Mouse (Mus musculus) kidney, postnatal 4 days (tissue): ENCODE measurements around the gene Synm.

Experiments
- DNase-seq, 2 experiments: peaks; one replicate each; pipeline ENCODE4 v3.0.0; 2021; ENCODE audit warnings: mixed read lengths in 2 of 2

Synm gene

DNA sequence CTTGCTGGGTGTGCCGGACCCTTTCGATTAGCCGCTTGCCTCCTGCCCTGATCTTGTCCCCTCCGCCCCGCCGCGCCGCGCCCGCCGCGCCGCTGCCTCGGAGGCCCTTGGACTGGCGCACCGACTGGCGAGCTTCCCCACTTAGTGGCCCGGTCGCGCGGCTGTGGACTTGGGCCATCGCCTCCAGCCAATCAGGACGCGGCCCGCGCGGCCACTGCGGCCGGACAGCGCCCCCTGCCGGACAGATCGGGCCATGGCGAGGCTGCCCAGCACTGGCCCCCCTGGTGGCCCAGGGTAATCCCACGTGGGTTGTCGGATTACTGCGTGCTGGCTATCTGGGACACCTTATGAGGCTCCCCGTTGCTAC is at the start of gene Synm:
Synm (minus strand) TSS at position 114 of the 367 bp plus-strand sequence.
- DNase-seq, result peak; percentile 96

DNA sequence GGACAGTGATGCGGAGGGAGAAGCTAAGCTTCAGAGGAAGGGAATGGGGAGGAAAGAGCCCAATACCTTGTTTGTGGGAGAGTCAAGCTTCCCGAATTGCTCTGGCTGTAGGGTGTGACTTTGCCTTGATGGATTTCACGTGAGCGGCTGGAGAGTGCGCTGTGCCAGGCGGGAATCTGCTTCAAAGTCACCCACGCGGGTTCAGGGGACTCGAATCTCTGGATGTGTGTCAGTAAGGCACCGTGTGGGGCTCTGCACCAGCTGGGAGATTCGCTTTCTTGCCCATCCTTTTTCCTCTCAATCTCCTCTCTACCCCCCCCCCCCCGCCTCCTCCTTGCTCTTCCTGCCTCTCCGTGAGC is 44.3 kb upstream of the Synm start:
- DNase-seq, result no peak

DNA sequence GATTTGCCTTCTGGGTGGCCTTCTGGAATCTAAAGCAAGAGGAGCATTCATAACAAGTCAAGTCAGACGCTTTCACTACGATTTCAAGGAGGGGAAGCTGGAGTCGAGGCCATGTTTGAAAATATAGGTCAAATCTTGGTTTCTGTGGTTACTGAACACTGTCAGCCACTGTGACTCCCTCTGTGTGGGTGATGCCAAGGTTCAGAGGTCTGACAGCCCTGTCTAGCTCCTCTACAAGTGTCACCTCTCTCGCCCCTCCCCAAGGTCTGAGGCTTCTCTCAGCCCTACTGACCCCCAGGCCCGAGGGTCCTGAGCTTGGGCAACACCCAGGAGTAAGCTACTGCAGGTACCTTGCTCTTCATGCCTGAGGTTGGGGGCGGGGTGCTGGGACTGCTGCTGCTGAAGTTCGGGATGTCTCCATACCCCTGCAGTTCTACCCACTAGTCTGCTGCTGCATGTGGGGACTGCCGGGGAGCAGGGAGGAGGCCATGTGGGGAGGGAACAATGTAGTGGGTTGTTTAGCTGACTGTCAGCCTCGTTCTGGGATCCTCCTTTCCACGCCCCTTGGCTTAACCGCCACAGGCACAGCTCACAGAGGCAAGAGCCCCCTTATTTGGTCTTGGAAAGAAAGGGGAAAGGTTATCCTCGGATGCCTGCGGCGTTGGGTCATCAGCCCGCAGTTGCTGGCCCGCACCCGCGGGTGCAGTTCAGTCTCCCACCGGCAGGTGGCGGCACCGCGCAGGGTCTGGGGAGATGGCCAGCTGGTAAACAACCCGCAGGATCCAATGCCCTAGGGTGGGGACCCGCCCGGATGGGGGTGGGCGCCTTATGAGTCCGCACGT is 43.7 kb upstream of the Synm start:
- peak; percentile 94 to 95 for DNase-seq

DNA sequence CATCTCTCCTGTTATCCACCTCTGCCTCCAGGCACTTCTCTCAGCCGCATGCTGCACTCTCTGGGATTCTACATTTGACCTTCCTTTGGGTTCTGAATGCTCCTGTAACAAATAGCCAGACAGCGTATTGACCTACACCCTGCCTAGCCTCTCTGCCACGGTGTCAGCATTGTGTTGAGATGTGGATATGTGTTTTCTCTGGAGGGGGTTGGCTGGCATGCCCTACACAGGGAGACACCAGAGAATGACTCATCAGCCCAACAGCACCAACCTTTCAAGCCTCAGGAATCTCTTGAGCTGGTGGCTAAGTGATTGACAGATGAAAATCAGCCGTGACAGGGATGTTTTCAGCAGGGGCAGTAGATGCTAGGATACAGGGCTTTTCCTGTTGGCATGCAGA is 41.5 kb upstream of the Synm start:
- no peak for DNase-seq

DNA sequence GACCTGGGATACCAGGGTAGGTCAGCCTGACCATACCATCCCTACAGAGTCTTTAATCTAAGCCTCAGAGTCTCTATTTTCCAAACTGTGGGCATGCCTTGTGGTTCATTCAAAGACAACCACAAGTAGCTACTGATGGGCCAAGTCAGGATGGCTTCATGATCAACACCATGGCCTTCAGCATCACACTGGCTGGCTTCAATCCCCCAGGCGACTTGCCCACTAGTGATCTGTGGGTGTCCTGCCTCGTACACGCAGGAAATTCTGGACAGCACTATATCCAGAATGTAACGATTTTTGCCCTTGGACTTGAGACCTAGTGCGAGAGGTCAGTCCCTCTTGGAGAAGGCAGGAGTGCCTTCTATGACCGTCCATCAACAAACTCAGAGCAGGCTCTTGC is 41.0 kb upstream of the Synm start:
- no peak for DNase-seq

DNA sequence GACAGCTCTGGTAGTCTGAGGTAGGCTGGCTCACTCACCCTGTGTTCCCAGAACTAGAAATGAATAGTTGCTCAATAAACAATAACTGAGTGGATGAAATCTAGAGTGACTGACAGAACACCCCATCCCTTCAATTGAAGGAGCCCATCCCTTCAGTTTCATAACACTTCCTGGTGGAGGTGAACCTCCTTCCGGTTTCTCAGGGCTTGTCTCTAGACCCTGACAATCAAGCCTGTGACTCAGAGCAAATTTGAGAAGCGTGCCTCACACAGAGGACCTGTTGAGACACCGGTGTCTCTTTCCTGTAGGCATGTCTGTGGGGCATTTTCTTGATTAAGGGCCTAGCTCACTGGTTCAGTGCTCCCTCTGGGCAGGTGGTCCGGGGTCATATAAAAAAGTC is 38.9 kb upstream of the Synm start:
- DNase-seq, result no peak

DNA sequence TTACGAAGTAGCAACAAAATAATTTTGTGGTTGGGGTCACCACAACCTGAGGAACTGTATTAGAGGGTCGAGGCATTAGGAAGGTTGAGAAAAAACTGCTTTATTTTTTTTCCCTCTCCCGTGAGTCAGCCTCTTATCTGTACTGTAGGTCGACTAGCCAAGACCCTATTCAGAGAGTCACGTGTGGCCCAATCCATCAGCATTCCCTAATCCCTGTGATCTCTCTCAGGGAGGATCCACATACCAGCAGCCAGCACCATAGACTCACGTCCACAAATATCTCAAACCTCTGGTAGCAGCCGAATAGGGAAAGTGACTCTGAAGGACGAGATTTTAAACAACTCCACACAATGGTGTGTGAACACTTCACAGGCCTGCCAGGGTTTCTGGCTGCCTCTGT is 37.5 kb upstream of the Synm start:
- no peak for DNase-seq

DNA sequence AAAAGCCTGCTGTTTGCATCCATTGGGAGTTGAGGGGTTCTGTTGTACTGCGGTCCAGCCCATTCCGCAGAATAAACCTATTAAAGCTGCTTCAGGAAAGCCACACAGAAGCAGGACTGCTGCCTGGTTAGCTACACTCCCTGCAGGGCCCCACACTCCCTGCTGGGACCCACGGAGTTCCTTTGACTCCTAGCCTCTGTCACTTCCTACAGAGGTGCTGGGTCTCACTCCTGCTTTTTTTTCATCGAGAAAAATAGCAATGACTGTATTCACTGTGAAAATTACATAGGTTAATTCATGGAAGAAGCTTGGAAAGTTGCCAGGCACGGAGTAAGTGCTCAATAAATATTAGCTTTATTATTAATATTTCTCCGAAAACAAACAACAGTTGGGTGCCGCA is 33.9 kb upstream of the Synm start:
- DNase-seq, result no peak

DNA sequence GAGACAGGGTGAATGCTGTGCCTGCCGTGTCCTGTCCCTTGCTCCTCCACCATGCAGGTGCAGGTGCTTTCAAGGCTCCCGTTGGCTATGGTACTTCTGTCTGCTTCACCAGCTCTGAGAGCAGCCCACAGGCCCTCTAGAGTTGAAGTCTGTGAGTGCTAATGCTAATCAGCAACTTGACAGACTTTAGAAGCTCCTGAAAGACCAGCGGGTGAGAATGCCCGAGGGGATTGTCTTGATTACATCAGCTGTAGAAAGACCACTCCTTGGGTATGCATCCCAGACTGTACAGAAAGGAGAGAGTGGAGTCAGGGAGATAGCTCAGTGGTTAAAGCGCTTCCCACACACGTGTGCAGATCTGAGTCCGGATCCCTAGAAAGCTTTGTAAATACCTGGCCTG is 31.7 kb upstream of the Synm start:
- no peak for DNase-seq

DNA sequence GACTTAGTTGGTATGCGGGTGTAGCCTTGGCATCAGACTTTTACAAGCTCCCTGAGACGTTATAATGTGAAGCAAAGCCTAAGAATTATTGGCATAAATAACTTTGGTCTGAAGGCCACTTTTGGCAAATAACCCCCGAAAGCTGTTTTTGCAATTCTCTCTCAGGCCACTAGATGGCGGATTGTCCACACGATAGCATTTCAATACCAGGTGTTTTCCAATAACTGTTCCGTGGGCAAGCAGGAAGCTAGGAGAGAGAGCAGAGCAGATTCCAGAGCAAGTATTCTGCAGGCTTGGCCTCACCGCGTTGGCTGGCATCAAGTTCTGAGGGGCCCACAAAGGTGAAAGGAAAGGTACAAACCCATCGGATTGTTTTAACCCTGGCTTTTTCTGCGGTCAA is 29.2 kb upstream of the Synm start:
- peak; percentile 75 to 80 for DNase-seq

DNA sequence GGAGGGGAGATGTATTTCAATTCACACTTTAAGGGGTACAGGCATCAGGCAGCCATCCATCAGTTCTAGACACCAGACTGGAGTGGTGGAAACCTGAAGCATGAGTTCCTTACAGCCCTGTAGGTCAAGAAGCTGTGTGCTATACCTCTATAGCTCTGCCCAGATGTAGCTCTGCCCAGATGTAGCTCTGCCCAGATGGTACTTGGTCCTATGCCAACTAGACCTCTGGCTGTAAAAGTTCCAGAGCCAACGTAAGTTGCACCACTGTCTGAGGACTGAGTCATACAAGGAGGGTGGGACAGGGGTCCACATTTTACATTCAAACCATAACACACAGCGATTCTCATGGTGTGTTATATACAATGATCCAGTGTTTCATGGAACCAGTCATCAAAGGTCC is 28.3 kb upstream of the Synm start:
- DNase-seq, result no peak

DNA sequence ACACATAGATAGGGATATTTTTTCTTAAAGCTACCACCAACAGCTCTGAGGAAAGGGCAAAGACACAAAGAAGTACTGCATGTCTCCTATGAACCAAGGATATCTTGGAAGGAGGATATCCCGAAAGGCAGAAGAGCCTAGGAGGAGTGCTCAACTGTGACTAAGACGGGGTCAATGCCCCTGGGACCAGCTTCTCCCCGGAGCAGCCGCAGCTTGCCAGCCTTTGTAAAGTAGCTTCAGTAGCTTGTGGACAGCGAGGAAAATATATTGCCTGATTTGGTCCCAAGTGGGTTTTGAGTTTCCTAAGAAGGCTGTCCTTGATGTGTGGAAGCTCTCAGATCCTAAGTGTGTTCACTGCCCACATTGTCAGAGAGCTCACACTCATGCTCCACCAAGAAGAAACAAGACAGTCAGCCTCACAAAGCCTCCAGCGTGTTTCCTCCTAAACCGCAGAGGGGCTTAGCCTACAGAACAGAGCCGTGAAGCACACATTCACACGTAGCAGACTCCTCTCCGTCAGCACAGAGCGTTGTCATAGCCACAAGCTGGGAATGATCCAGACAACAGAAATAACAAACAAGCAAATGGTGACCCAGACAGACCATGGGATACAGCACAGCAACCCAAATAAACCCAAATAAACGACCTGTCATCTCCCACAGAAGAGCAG is 17.2 kb upstream of the Synm start:
- DNase-seq, result peak in 1 of 2 experiments; percentile 31

DNA sequence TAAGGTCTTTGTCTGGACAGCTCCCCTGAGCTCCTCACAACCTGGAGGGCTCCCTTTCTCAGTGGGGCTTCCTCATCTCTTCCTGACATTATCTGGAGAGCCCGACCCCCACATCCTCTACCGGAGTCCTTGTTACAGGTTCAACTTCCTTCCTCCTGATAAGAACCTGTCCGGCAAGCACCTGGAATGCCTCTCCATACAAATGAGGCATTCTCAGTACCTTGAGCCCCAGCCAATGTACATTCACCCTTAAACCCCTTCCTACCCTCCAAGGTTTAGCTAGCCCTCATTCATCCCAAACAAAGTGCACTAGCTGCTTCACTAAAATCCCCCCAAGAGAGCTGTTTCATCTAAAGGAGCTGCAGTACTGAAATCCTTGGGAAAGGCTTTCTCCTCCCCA is 16.1 kb upstream of the Synm start:
- no peak for DNase-seq

DNA sequence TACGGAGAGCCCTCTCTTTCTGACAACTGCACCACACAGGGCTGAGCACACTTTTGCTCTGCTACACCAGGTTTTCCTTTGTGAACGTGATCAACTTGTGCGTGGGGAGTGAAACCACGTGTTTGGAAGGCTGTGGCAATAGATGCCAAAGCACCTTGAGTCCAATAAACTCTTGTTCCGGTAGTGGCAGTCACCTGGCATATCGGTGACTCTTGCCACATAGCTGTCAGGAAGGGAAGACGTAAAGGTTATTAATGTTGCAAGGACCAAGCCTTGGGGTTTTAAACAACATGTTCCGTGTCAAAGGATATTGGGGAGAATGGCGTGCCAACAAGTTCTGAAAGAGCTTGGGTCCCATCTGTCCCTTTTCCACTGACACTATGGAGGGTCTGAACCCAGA is 12.7 kb upstream of the Synm start:
- no peak for DNase-seq

DNA sequence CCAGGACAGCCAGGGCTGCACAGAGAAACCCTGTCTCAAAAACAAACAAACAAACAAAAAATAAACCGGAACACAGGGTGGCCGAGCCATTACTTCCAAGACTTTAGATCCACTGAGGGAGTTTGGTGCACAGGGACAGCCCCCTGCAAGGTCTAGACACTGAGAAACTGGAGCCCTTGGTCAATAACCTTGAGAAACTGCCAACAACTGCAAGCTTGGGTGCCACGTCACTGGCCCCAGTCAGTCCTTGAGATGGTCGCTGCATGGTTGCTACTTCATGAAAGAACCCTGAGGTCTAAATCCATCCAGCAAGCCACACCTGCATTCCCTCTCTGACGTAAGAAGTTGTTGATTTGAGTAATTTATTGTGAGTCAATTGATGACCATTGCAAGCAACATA is 9.9 kb upstream of the Synm start:
- no peak for DNase-seq

DNA sequence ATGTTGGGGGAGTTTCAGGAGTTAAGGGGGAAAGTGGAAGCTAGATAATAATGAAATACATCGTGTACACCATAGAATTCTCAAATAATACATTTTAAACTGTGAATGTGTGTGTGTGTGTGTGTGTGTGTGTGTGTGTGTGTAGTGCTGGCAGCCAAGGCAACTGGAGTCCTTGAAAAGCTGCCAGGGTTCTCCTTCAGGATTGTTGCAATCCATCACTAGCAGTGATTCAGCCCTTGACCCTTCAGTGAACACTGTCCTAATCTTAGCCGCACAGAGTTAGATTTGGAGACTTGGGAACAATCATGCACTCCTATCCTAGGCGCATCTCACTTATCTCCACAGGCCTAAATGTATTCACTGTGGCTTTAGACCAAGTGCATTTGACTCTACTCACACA is 8.6 kb upstream of the Synm start:
- no peak for DNase-seq

DNA sequence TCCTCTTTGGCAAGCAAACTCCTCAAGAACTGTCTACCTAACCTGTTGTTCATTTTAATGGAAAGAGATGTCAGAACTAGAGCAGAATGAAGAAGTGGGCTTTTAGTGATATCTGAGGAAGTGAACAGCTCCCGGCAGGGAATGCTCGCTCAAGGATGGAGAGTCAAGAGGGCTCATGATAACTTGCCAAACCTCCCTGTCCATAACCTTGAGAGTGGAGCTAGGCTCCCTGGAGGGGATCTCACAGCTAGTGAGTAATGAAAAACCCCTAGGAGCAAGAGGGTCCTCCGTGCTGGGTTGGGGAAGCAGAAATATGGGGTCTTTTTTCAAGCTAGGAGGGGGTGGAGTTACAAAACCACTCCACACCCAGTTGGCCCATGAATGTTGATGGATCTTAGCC is 4.1 kb upstream of the Synm start:
- DNase-seq, result no peak

DNA sequence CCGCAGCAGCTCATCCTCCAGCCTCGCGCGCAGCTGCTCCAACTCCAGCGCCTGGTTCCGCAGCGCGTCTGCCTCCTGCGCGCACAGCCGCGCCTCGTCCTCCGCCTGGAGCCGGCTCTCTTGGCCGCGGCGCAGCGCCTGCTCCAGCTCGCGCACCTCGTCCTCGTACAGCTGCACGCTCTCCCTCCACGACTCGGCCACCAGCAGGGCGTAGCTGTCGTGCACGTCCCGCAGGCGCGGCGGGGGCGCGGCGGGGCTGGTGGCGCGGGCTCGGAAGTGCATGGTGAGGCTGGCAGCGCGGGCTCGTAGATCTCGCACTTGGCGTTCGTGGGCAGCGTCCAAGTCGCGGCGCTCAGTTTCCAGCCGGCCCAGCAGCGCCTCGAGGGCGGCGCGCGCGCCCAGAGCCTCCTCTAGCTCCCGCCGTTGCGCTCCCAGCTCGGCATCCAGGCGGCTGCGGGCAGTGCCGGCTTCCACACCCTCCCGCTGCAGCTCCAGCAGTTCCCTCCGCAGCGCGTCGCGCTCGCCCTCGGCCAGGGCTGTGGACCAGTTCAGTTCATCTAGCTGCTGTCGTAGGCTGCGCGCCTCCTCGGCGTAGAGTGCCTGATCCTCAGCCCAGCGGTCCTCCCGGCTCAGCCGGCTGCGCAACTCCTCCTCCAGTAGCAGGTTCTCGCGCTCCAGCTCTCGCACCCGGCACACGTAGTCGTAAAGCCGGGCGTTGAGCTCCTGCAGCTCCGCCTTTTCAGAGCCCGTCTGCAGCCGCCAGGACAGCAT is 499 bp downstream of the Synm start:
- DNase-seq, result peak; percentile 70 to 80

DNA sequence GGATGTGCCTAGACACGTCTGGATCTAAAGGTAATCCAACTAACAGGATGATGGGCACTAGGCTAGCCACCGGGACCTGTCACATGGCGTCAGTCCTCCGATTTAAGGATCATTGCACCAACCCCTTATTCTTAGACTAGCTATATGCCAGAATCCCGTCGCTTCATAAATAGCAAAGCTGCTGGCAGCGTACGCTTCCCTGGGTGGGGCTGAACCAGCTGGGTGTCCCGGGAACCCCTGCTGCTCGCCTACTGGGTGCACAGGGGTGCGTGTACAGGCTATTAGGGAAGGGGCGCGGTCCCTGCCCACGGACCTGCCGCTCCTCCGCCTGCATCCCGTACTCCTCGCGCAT is 1.1 kb downstream of the Synm start:
- DNase-seq, result no peak

DNA sequence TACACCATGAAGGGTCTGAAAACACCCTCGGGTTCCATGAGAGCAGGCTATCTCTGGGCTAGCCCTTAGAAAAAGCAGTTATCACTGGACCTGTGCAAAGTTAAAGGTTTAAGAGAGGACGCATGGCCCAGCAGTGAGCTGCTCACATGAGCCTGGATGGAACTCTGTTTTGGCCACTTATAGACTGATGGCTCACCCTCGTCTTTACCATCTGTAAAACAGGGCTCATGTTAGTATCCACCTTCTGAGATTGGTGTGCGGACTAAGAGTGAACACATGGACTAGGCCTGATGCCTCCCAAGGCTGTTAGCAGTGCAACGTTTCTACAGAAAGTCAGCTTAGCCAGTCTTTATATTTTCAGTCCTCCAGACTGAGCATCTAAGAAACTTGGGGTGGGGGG is 2.9 kb downstream of the Synm start:
- no peak for DNase-seq

DNA sequence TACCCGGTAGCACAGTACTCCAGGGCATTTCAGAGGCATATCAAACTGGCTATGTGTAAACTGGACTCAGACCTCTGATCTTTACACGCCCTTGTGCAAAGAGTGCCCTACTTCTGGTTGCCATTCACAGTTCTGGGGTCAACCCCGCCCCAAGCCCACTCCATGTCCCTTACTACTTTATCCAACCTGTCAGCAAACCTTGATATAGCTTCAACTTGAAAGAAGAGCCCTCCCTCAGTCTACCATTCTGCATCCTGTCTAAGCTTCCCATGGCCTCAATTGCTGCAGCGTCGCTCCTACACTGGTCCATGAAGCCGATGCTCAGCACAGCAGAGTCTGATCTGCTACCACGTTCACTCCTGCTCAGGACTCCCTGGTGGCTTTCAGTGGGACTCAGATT is 4.2 kb downstream of the Synm start:
- no peak for DNase-seq

DNA sequence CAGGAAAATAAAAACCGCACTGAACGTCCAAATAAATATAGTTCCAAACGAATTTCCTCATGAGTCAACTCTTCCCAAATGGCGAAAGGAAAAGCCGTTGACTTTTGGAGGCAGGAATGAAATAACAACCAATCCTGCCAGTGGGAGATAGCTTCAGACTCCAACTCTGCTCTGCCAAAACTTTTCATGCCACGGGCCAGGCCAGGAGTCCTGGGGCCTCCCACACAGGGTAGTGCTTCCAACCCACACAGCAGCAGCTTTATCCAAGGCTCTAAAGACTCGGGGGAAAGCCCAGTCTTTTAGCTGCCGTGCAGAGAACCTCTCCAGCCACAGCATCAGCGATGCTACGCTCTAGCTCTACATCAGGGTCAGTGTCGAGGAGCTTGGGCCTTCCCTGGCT is 4.9 kb downstream of the Synm start:
- DNase-seq, result no peak

DNA sequence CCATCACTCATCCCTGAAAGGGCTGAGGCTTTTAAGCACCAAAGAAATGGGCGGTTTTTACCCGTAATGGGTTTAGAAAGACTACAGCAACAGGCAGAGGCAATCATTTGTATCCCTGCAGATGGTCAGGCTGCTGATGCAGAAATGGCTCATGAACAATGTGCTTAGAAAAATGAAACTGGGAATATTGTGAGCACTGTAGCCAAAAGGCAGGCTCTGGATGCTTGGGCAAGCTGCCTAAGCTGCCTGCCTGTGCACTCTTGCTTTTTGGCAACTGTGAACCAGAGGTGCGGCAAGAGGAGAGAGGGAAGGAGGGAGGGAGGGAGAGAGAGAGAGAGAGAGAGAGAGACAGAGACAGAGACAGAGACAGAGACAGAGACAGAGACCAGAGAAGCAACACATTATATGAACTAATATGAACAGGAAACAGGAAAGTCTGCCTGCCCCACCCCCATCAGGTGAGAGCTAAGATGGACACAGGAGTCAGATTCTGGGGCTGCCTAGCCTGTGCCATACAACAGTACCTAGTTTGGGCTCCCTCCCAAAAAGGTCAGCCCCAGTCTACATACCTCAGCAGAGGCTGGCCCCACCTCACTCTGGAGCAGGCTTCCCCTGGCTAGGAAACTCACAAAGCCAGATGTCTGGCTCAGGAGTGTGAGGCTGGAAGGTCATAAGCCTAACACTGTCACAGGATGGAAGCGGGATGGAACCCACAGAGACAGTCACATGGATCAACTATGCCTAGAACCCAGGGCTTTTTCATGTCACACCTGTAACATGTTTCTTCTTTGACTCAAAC is 9.9 kb downstream of the Synm start:
- DNase-seq, result no peak
